Mouse (Mus musculus) granulocyte monocyte progenitor cell, adult 5-6 weeks (primary cell): Measurements from ENCODE around the gene Cym. TPM values are rescaled to one million over a fixed set of nuclear protein-coding genes. Genes with fewer than 3 reads are reported as not detected.

Experiments used
- ATAC-seq: replicated peaks from 2 replicates; pipeline ENCODE4 v1.8.0; 2016; ENCODE audit warnings: mild to moderate bottlenecking, moderate TSS enrichment, inconsistent platforms; ENCODE audit not compliant: poor library complexity, severe bottlenecking
- total RNA-seq, 2 experiments: library from RNA; stranded (forward) in 1 of 2; stranded (reverse) in 1 of 2; fragments of 200-712, 200-1000 nt in 1 of 2; fragments of >200 nt in 1 of 2; fragmentation: Nextera tagmentation in 1 of 2; gene quantifications; 2 replicates each; pipeline ENCODE4 v1.2.3; 2014 to 2017

The Cym gene
- total RNA-seq, 2 experiments from 2014 or later, result not detected

DNA sequence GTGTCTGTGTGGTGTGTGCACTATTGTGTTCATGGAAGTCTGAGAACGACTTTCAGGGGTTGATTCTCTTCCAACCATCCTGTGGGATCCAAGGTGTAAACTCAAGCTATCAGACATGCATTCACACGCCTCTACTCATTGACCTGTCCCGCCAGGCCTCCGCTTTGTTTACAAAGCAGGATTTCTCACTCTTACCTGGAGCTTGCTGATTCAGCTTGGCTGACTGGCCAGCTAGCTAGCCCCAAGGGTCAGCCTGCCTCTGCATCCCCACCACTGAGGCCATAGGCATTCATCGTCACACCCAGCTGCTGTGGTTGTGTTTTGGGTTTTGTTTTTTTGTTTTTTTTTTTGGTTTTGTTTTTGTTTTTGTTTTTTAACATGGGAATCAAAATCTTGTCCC, 7.7 kb upstream of the Cym start:
- ATAC-seq, result no peak

DNA sequence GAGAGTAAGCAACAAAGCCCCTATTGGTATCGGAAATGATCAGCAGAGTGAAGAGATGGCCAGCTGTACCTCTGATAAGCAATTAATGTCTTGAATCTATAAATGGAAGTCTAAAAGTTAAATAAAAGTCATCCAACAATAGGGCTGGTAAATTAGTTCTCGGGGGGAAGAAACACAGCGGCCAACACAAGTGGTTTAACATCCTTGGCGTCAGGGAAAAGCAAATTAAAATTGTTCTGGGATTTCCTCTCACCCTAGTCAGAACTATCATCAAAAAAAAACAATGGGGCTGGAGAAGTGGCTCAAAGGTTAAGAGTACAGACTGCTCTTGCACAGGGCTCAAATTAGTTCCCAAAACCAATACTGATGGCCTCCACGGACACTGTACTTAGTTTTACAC, 4.3 kb upstream of the Cym start:
- no peak for ATAC-seq

DNA sequence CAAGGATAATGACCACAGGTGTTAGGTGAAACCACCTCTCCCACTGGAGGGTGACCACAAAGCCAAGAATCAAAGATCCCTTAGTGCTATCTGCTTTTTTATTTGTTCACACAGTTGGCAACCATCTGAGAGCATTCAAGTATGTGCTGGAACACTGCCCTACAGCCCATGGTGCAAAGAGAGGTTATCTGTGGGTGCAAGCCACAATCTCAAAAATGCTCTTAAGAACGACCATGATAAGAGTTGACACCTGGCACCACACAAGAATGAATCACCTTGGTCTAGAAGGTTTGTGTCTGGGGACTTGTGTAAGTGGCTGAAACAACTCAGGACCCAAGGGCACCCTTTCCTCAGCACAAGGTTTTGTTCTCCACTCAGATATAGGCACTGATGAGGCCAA, 1.7 kb upstream of the Cym start:
- ATAC-seq, result no peak

- no peak for ATAC-seq
Measured at GRCm38 (mm10) chr3:107218572-107218971, 3.0 kb downstream of the Cym start.

GRCm38 (mm10) chr3:107217101-107217480, 4.4 kb downstream of the Cym start:
- ATAC-seq, result no peak

DNA sequence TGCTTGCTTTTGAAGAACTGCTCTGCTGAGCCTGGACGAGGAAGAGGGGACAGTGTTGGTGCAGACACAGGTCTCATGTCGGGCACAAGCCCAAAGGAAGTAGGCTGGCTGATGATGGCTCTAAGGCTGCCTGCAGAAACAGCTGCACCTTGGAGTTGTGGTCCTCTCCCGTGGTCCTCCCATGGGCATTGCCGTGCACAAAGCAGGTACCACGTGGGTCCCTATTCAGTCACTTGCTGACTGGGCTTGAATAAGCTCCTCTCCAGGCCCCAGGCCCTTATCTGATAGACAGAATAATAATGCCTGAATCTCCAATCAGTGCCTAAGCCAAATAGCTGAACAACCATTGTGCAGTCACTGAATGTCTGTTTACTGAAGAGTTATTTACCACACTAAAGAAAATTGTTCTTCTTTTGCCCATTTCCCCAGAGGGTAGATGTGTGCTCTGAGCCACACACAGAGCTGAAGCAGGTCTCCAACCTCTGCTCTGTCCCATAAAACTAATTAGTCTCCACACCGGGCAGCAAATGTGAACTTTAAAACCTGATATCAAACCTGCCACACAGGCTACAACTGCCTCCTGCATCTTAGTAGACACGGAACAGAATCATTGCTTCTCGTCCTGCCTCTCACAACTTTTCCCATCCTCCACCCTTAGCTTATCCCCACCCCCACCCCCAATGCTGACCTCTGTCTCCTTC, 5.0 kb downstream of the Cym start:
- ATAC-seq, result no peak

- no peak for ATAC-seq
Measured at GRCm38 (mm10) chr3:107214606-107215005, 6.9 kb downstream of the Cym start.

DNA sequence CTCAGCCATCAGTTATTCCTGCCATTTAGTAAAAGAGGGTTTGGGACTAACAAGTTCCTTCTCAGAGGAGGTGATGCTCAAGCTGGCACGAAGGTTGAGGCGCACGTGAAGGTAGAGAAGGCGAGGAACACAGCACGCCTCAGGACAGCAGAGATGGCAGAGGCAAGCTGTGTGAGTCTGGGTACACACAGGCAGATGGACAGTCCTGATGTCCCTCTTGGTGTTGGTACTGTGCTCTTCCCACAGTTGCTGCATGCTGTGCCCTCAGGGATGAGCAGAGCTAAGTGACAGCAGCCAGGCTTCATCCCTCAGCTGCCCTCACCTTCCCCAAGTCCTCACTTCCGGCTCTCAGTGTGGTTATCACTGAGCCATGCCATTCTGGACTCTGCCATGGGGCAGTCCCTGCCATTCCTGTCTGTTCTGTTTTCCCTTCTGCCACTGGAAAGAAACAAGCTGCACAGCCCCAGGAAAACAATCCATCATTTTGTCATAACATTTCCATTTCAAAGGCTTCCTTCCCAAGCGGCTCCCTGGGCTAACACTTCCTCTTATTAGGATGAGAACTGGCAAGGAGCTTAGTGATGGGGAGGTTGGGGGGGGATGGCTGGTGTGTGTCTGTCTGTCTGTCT, 13.8 kb downstream of the Cym start:
- ATAC-seq, result no peak

GRCm38 (mm10) chr3:107206490-107207150, 14.9 kb downstream of the Cym start:
- ATAC-seq, result no peak

DNA sequence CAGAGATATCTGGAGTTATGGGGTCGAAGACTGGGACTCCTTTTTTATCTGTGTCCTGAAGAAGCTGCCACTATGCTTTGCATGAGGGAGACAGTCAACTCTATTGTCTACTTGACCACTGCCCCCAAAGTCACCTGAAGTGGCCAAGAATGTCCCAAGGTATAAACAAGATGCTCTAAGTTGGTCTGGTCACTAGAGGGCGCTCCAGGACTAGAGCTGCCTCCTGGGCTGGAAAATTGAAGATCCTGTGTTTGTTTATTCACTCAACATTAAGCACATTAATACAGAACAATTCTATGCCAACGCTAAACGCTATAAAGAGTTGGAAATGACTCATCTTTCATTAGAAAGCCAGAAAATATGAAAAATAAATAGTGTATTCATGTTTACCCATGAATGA, 15.5 kb downstream of the Cym start:
- peak; percentile 34; the same call in 1 of the 2 replicates for ATAC-seq

DNA sequence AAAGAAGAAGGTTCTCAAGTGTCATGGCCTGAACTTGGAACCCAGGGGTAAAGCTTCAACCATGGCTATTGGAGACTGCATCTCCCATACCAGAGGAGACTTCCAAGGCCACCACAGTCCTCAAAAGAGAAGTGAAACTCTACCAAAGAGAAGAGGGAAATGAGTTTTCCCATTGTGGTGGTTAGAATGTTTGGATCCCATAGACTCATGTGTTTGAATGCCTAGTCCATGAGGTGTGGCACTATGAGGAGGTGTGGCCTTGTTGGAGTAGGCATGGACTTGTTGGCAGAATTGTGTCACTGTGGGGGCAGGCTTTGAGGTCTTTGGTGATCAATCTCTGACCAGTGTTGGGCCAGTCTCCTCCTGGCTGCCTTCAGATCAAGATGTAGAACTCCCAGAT, 16.4 kb downstream of the Cym start:
- peak; percentile 79 for ATAC-seq

- no peak for ATAC-seq
Measured at GRCm38 (mm10) chr3:107204413-107204812, 17.1 kb downstream of the Cym start.

- no peak for ATAC-seq
Measured at GRCm38 (mm10) chr3:107201310-107202180, 20.0 kb downstream of the Cym start.

GRCm38 (mm10) chr3:107188226-107188899, 33.2 kb downstream of the Cym start:
- peak; percentile 66 for ATAC-seq

DNA sequence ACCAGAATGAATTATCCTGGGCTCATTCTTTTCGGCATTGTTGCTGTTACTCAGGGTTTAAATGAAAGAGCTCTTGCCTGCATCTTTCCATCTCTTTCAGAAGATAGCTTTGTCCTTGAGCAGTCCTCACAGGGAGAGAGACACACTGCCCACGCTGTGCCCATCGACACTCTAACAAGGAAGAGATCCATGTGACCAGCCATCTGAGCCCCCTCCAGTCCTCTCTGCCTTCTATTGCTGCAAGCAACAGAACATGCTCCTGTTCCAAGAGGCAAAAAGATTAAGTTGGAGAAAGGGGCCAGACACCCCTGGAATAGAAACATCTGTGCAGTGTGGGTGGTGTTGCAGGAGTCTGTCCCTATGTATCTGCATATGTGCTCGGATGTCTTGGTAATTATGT, 34.5 kb downstream of the Cym start:
- ATAC-seq, result no peak

- ATAC-seq, result no peak
Measured at GRCm38 (mm10) chr3:107185597-107185996, 35.9 kb downstream of the Cym start.

- ATAC-seq, result no peak
Measured at GRCm38 (mm10) chr3:107183178-107183577, 38.4 kb downstream of the Cym start.

DNA sequence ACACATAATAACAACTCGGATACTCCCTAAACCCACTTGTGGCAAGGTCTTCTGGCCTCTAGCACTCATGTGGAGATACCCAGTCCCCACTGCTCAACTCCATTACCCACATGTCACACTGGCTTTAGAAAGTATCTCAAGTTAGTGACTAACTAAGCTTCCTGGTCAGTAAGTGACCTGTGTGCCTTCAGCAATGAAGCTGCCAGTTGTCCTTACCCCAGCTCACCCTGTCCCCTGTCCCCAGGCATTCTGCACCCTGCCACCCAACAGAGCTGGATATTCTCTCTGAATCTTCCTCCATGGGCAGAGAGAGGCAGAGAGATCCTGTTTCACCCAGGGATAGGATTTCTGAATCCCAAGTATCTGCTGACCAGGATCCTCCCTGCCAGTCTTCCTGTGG, 38.8 kb downstream of the Cym start, which contains the start of gene Kcna10:
Gene Kcna10, plus strand, starts transcription at position 301 of the 400 bp plus-strand sequence.
- no peak for ATAC-seq

DNA sequence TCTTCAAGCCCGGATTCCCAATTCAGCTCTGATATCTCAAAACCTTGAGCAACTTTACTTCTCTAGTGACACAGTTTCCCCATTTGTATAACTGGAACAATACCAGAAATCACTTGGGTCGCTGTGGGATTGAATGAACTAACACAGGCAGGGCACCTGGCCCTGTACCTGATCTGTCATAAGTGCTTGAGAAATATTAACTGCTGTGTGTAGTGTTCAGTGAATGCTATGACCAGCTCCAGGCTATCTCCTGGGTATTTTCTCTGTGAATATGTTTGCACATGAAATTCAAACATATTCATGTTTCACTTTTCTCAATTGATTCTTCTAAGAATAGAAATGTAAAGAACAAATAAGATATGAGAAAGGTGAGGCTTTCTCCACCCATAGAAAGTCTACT, 40.7 kb downstream of the Cym start:
- ATAC-seq, result no peak

GRCm38 (mm10) chr3:107176501-107176900, 45.0 kb downstream of the Cym start:
- no peak for ATAC-seq
